Mouse (Mus musculus) cerebellum, adult 8-10 months (tissue): ENCODE measurements at regions not wholly inside any gene's neighbourhood (a gene's known extent, or its start where the extent isn't known, plus 50 kb on each side); places are given as distances from the start of the nearest gene placed in this dataset.

Source experiments
- DNase-seq: peaks from one replicate; pipeline ENCODE4 v3.0.0; 2022

DNA sequence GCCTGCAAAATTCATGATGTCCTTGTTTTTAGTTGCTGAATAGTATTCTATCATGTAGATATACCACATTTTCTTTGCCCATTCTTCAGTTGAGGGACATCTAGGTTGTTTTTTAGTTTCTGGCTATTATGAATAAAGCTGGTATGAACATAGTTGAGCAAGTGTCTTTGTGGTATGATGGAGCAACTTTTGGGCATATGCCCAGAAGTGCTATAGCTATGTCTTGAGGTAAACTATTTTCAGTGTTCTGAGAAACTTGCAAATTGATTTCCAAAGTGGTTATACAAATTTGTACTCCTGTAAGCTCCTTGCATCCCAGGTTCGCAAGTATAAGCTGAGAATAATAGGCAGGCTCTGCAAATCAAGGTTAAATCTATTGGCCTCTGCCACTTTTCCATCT, 473.8 kb upstream of the Zeb2 start:
- DNase-seq = no peak

DNA sequence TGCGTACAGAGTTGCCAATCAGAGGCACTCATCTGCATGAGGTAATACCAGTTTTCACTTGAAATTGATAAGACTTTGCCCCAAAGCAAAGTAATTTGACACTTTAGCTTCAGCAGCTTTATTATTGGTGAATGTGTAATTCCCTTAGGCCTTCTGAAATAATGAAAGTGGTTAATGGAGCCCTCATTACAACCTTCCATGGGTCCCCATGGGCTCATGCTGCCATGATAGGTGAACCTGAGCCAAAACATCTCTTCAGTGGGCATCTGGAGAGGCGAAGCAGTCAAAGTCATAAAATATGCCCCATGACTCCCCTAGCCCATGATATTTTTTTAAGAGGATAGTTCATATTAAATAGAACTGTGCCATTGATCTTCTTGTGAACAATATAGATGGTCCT, 471.1 kb upstream of the Zeb2 start:
- no peak for DNase-seq

DNA sequence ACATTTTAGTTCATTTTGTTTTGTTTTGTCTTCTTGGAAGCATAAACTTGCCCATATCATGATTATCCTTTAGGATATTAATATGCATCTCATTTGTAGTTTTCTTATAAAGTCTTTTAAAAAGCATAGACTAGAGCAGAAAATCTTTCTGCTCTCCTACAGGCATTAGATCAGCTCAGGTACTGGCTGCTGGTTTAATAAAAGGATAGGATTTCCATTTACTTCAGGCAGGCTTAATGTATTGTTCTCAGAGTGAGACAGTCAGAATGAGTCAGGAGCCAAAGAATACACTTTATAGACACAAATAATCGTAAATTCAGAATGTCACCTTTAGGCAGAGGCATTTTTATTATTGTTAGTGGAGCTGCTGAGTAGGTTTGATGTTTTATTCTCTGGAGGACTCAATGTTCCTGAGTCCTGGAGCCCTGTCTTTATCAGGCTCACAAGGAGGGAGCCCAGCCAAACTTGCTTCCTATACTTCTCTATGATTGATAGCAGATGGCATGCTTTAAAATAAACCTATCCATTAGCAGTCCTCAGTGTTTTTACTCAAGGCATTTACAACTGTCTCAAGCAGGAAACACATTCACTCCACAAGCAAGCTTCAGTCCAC, 469.5 kb upstream of the Zeb2 start:
- no peak for DNase-seq

DNA sequence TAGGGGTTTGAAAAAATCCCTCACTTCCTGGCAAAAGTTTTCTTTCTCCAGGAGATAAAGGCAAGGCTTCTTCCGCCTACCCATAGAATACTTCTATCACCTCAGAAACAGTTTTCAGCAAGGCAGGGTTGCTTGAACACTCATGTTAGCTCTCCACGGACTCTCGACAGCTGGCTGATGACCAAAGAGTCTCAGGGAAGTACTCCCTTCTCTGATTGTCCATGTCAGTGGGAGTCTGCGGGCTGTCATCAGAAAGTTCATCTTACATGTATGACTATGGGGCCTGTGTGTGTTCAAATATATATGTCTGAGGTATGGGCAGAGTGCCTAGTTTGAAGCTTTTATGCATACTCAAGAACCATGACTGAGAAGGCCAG, 464.3 kb upstream of the Zeb2 start:
- no peak for DNase-seq

DNA sequence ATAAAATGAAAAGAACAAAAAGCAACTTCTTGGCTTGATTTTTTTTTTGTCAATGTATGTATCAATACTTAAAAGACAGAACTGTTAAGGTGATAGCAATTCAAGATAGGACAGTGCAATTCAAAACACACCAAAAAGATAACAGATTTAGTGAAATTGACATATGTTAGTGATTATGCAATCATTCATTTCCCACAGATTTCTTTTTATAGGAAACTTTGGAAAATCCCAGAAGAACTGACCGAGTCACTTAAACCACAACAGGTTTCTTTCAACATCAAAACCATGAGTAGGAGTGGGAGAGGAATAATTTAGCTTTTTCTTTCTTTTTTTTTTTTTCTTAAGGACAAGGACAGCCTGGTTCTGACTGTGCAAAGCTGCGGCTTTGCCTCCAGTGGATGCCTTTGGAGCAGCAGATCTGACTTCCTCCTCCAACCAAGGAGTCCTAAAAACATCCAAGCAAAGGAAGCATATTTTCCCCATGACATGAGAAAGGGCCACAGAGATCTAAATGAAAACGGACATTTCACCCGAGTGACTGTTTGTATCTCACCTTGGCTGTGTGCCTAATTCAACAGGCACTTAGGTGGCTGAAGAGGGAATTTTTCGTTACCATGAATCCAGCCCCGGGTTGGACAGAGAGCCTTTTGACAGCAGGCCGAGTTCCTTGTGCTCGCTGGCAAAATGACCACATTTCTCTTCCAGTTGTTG, 463.8 kb upstream of the Zeb2 start:
- no peak for DNase-seq

DNA sequence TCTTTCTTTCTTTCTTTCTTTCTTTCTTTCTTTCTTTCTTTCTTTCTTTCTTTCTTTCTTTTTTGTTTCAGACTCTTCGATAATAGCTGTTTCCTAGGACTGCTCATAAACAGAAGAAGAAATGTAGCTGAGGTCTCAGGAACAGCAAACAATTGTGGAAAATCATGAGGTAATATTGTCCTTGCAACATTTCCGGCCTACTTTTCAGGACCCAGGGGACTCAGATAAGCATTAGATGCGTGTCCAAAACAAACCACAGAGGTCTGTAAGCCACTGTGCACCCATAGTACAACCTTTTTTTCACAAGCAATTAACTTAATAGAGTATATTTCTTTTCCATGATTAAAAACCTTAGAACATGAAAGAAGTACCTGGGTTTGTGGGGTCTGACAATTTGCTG, 455.7 kb upstream of the Zeb2 start:
- DNase-seq = no peak

DNA sequence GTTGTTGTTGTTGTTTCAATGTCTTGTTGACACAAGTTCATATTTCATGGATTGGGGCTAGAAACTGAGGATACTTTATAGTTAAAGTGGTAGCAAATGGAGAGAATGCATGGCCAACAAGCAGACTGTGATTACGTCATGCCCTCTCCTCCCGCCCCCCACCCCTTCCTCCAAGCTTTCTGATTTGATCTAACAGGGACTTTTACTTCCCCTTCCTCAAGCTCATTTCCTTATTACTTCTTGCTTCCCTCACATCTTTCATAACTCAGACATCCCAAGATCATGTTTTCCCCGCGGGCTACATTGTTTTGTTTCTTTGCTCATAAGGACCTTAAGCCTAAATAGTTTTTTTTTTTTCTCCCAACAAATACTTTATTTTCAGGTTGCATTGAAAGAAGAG, 437.5 kb upstream of the Zeb2 start:
- DNase-seq = no peak

DNA sequence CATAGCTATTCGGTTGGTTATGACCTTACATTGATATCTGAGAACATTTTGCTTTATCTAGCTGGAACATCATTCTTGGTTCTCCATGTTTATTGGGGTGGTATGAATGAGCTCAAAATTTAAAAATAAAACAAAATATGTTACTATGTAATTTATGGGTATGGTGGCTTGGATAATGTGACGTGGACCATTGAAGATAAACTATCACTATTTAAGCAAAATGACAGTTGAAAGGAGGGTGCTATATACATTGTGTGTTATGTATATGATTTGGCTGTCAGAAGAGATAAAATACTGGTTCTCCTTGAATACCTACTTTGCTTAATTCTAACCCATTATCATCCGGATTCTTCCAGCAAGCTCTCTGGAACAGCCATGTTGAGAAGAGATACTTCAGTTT, 424.2 kb upstream of the Zeb2 start:
- no peak for DNase-seq

DNA sequence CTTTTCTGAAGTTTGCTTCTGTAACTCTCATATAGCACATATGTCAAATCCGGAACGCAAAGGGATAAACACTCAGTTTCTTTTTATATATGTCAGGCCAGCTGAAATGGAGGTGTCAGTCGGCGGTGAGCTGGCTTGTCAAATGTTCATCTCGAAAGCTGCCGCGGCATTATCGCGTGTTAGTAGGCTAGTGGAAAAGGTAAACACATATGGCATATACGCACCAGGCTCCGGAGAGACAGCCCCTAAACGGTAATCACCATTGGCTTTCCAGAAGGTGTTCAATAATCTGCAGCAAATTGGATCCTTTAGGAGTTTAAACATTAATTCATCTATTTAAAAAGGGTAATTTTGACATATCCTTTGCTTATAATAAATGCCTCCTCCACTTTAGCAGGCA, 421.8 kb upstream of the Zeb2 start:
- no peak for DNase-seq

DNA sequence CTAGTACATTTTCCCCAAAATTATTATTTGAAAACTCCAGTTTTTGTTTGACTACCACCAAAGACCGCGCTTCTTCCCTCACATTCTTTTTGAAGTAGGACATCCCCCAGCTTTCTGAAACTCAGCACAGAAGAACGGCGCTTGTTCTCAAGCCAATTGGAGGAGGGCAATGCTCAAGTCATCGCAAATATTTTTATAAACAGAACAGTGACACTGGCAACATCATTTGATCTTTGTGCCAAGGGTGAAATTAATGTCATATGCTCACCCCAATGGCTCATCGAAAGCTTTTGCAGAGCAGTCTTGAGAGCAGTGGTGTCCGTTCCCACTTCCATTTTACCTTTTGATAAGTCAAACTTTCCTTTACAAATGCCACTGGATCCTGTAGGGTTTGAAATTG, 420.5 kb upstream of the Zeb2 start:
- no peak for DNase-seq

DNA sequence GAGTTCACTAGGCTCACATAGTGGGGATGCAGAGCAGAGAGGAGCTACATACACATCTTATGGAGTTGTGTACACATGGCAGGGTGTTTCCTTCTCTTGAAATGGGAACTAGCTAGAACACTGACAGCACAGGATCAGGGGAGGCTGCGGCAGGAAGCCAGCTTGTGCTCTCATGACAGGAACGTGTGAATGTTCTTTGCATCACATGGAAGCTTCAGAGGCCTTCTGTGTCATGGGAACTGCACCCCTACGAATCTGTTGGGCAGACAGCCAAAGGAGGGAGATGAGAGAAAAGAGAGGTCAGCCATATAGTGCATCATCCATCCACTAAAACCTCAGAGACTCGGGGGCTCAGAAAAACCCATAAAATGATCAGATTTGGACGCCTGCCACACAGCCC, 417.6 kb upstream of the Zeb2 start:
- DNase-seq = no peak

DNA sequence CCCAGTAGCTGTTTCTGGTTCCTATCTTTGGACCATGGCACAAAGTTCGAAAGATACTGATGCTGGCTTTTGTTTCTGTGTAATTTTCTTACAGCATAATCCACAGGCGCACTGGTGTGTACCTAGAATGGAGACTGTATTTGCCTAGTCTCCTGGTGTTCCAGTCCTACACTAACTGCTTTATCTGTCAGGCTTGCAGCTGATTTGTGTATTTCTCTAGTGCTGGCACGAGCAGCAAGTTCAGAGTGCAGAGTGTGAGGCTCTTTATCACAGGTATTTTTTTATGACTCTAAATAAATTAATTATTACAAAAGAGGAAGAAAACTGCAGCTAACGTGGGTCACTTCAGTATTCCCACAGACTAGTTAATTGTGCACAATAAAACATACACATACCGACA, 405.1 kb upstream of the Zeb2 start:
- DNase-seq = no peak

DNA sequence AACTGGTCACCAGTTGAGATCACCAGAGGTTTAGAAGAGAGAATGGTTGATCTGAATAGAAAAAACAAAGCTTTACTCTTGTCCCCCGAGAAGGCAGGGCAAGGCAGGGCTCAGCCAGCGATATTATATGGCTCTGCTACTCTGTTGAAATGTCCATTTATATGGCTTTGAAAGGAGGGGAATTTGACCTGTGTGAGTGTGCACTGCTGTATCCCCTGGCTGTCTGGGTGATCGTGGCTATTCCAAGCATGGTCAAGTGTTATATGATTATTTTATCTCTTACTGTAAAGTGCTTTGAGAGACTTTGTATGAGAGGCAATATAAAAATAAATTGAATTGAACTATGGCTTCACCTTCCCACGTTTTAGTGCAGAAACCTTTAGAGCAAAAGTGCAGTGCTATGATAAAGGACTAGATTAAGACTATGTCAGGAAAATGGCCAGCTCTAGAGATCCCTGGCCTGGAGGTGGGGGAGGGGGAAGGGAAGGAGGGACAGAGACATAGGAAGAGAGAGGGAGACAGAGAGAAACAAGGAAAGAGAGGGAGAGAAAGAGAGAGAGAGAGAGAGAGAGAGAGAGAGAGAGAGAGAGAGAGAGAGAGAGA, 402.5 kb upstream of the Zeb2 start:
- no peak for DNase-seq

DNA sequence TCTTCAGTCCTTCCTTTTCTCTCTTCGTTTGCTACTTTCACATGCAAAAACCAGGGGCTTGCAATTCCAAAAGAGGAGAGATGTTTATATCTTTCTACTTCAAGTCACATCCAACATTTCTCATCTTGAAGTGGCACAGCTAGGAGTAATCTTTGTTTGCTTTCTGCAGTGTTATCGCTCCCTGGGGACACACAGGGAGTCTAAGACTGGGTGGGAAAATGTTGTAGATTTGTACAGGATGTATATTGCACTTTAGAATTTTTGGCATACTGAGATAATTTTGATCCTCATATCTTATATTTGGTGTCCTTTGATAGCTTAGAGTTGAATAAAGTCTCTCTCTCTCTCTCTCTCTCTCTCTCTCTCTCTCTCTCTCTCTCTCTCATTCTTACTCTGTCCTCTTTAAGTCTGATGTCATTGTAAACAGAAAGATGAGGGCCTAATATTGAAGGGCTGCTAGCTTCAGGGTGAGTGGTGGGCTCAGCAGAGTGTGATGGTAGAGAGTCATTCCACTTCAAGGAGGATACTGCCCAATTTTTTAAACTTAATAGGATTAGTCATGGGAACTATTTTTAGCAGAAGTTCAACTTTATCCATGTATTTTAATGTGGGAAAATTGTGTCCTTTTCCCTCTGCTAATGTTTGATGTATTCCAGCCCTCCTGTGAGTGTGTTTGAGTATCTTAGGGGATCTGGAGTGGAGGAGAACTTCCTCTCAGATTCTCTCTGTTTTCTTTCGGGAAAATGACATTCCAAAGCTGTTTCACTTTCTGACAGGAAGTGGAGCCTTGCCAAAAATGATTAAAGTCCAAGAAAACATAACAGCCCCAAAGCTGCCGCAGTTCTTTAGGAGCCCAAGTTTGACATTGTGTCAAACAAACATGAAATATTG, 397.3 kb upstream of the Zeb2 start:
- DNase-seq = no peak

DNA sequence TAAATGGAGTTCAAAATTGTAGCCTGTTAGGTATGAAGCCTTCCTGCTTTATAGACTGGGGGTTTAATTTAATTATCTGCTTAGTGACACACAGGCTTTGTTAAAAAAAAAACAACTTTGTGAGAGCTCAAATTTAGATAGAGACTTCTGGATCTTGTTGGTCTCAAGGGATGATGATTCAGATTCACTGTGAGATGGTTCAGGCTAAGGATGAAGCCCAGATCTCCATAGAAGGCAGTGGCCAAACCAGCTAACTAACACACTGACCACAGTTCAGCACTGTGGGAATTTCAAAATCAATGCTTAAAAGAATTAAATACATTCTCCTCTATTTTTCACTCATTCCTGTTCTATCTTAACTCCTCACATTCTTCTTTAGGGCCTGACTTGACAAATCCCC, 395.7 kb upstream of the Zeb2 start:
- no peak for DNase-seq

DNA sequence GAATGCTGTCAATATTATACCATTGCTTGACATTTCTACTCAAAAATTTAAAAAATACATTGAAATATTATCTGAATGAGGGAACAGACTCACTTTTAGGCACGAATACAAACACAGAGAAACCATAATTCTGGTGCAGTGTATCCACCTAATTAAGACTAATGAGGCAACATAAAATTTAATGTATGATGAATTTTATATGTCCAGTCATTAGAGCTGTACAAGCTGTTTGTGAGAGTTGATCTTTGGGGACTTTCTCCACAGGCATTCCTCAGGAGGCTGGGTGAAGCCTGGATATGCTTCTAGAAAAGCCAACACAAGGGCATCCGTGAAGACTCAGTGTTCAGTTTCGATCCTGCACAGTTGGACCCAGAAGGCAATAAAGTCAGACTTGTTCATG, 394.6 kb upstream of the Zeb2 start:
- no peak for DNase-seq

DNA sequence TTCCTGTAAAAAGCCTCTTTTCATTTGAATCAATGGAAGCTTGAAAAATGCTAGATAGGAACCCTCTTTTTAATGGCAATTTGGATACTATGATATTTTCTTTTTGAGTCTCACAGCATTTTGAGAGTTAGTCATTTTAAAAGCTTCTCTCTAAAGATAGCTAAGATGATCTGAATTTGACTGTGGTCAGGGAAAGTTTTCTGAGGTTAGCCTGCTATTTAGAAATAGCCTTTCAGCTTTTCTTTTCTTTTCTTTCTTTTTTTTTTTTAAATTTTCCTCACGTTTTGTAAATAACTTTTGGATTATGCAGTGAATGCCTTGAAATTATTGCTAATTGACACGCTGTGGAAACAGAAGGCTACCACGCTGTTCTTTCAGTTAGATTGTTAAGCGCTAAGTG, 387.3 kb upstream of the Zeb2 start:
- no peak for DNase-seq

DNA sequence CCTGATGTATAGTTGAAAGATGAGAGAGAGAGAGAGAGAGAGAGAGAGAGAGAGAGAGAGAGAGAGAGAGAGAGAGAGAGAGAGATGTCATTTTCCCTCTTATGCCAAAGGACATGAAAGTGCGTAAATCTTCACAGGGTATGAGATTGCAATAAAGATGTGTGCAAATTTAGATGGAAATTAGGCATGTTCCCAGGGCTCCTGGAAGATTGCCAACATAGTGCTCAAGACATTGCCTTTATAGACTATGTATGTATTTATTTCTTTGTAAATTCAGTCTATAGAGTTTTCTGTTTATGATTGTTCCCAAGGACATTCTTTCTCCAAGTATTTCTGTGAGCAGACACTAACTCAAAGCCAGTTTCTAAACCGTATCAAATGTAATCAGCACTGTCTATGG, 376.5 kb upstream of the Zeb2 start:
- no peak for DNase-seq

DNA sequence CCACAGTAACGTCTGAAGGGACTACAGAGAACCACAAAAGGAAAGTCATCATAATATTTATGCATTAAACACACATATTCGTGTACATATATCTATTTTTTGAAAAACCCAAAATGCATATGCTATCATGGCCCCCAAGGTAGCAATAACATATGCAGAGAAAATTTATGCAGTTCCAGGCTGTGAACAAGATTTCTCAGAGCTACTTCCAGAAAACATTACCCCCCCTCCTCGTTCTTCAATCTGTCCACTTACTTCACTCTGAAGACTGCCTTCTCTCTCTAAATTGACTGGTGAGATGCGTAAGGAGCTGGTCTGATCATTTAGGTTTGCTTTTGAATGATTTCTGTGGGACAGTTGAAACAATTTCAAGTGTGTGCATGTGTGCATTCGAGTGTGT, 369.3 kb upstream of the Zeb2 start:
- DNase-seq = no peak

DNA sequence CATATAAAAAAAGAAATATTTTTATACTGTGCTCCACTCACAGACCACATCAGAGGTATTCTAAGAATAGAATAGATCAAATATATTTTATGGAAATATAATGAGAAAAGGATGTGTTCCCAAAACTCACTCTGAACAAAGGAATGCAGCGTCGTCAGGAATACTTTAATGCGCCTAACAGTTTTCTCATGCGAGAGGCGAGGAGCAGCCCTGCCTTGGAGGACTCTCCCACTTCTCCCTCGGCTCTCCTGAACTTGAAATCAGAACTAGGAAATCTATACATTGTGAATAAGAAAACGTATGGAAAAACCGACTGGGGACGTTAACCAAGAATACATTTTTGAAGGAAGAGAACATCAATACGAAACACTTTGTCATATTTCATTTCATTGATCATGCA, 368.3 kb upstream of the Zeb2 start:
- no peak for DNase-seq

DNA sequence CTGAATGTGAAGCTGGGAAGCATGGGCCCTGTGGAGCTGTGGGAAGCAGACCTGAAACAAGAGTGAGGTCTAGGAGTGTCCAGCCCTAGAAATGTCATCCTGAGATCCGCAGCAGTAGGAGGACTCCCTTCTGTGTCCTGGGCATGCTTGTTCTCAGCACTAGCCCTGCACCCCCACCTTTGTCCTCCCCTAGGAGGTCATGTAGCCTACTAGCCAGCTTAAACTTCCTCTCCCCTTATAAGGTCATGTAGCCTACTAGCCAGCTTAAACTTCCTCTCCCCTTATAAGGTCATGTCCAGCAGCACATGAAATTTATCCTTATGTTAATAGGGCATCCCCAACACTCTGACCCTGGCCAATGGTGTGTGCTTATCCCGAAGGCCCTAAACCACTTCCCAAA, 363.5 kb upstream of the Zeb2 start:
- DNase-seq = no peak

DNA sequence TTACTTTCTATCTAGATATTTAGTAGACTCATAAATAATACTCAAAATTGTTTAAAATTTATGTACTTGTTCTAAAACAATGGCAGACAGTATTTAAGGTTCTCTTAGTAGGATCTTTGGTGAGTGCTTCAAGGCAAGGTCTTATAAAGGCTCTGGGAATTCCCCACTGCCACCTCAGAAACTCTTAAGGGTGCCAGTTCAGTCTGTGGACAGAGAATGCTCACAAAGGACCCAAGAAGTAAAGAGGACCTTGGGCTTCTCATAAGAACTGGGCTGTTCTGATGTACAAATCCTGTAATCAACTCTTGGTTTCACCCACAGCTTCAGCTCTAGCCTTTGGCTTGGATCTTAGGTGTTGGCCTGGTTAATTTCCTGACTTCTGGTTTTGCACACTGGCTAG, 358.8 kb upstream of the Zeb2 start:
- no peak for DNase-seq

DNA sequence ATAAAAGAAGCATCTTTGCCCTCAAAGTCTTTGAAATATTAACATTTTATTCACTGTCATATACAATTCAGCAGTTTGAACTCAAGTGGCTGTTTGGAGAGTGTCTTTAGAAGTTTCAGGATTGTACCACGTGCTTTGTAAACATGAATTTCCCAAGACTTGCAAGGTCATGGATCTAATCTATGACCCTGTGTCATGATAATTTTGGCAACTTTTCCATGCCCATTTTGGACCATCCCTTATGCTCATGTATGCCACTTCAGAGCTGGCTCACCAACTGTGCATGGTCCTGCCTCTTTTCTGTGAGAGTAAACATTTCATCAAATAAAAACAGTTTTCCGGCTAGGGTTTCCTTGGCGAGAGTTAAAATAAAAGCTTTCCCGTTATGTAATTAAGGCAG, 347.1 kb upstream of the Zeb2 start:
- DNase-seq = no peak

DNA sequence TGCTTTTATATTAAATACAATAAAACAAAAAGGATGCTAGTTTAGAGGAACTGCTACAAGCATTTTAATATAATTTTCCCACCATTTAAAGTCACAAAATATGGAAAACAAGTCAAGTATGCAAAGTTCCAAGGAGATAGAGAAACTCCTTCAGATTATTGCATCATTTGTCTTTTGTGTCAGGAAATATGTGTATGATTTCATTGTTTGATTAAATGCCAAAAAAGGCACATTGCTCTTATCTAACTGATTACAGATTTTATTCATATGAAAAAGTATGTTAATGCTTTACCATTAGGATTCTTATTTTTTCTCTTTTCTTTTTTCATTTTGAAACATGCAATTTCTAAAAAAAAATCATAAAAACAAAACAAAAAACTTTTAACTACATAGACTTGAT, 342.2 kb upstream of the Zeb2 start:
- DNase-seq = no peak
